Mouse (Mus musculus) ovary, adult 10 weeks (tissue): ENCODE data around the gene Nacc2. TPM values are rescaled to one million over a fixed set of nuclear protein-coding genes. Genes with fewer than 3 reads are reported as not detected.

ENCODE experiments used
- polyA plus RNA-seq: library from polyadenylated mRNA; stranded (reverse); fragments of 350-450 nt; fragmentation: Illumina TruSeq; extraction: RNeasy Lipid Tissue Mini Kit (QIAGEN cat#74804); gene quantifications from one replicate; pipeline ENCODE4 v1.2.3, GENCODE M21; 2014

Gene Nacc2
- 15.5 TPM for polyA plus RNA-seq

GRCm38 (mm10) chr2:26123079-26123648, at the start of gene Nacc2:
Nacc2 (minus strand) TSS chr2:26123220.

DNA sequence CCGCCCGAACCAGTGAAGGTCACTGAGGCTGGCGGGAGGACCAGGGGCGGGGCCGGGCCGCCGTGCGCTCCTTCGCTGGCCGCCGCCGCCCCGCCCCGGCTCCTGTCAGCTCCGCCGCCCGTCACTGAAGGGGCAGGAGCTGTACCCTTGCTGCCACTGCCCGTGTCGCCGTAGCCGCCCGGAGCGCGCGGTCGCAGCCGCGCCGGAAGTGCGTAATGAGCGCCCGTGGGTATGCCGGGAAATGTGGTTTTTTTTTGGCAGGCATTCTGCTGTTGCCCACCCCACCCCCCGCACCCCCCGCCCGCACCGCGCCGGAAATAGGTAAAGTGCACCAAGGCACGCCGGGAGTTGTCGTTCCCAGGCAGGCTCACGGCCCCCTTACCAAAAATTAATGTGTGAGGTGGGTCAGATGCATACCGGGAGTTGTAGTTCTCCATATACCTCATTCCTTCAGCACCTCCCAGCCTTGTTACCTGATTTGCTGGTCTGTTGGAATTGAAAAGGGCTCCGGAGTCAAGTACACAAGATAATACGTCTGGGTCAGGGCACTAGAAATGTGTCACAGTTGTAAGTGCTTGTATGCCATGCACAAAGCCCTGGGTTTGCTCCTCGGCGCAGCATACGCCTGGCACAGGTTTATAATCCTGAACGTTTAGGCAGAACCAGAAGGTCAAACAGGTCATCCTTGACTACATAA, 101.3 kb downstream of the Nacc2 start, which contains the start of gene Ubac1:
TSS of gene Ubac1 (minus strand) at position 187 of the 697 bp plus-strand sequence.

Other genes starting within 250 kb of the Nacc2 start
- gene Camsap1, start 139.9 kb downstream of the Nacc2 start, polyA plus RNA-seq = 32.8 TPM
- 23.1 TPM for gene Ubac1, start 101.5 kb downstream of the Nacc2 start, polyA plus RNA-seq
- gene Lhx3, start 85.1 kb upstream of the Nacc2 start, polyA plus RNA-seq = not detected
- gene Qsox2, start 114.3 kb upstream of the Nacc2 start, polyA plus RNA-seq = 23.4 TPM
- gene Ccdc187, start 171.3 kb upstream of the Nacc2 start, polyA plus RNA-seq = 1.00 TPM
- 2.8 TPM for gene Gpsm1, start 192.3 kb upstream of the Nacc2 start, polyA plus RNA-seq
- 0.48 TPM for gene Dnlz, start 228.9 kb upstream of the Nacc2 start, polyA plus RNA-seq
- not detected for gene Card9, start 237.7 kb upstream of the Nacc2 start, polyA plus RNA-seq